ENCODE assay signal across 8 mouse cellular contexts in the genomic region with DNA sequence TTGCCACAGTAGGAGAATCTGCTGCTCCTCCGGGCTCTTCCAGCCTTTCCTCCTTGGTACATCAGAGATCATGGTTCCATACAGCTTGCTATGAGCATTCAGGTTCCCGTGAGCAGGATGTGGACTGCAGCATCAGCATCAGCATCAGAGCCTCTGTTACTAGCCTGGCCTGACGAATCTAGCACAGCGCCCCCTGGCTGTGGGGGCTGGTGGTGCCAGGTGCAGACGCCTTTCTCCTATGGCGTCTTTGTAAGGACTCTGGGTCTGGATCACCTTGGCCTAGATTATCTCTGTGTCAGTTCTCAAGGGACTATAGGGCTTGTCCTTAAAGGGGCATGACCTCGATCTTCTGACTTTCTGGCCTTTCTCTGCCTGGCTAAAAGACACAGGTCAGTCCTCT.
DNase-seq lines count a peak whose midpoint lies in the region; ATAC-seq and TF ChIP-seq lines count a peak whose summit lies in the region.

No protein-coding gene starts in this region.

- H3K27ac ChIP-seq in lung, postnatal 0 days (ENCODE audit: low read length): no peak overlapping the region
- no peak overlapping the region for H3K27ac ChIP-seq in testis, adult 2 months (ENCODE audit: control insufficient read depth, insufficient read depth, low read depth, low read length)

- H3K4me2 ChIP-seq in lung, postnatal 0 days (replicated peaks; ENCODE audit: low read depth, low read length): no peak overlapping the region

- no peak for TF ChIP-seq EP300 in lung, postnatal 0 days (IDR thresholded peaks at IDR 0.05)

- H3K4me3 ChIP-seq in lung, postnatal 0 days (ENCODE audit: low read depth, low read length): no peak overlapping the region
- no peak overlapping the region for H3K4me3 ChIP-seq in testis, adult 2 months (ENCODE audit: control insufficient read depth, low read depth, low read length)

- H3K36me3 ChIP-seq in lung, postnatal 0 days (ENCODE audit: insufficient read depth, low read length): no peaks in the 10 kb centered on the region
- no peaks in the 10 kb centered on the region for H3K36me3 ChIP-seq in testis, adult 2 months (ENCODE audit: control insufficient read depth, insufficient read depth, low read length)

- 35% methylated on average over 7 of the region's 7 CpGs for WGBS in lung, postnatal 0 days

- H3K9me3 ChIP-seq in lung, postnatal 0 days (ENCODE audit: low read length): no peaks in the 10 kb centered on the region

- peak; percentile 73 for TF ChIP-seq CTCF in lung, postnatal 0 days (IDR thresholded peaks at IDR 0.05)
- peak; percentile 96 for TF ChIP-seq CTCF in testis, adult 2 months (IDR thresholded peaks at IDR 0.05; ENCODE audit: control insufficient read depth, insufficient read depth, insufficient replicate concordance, low read depth, low read length)

- DNase-seq in frontal cortex, postnatal 25 days (ENCODE audit: low spot score in 2 of 2): peak; percentile 22 to 27
- DNase-seq in right cerebral cortex, postnatal 14 days: peak; percentile 43
- DNase-seq in right cerebral cortex, postnatal 36 days (ENCODE audit: low spot score in 2 of 2): no peak
- peak; percentile 49 for DNase-seq in cerebellum, adult 9-10 months
- DNase-seq in kidney, adult 9 months: peak; percentile 52
- DNase-seq in lung, postnatal 0 days (ENCODE audit: low spot score): peak; percentile 23

- H3K27me3 ChIP-seq in lung, postnatal 0 days (replicated peaks; ENCODE audit: insufficient read depth, low read length): no peaks in the 10 kb centered on the region
- no peaks in the 10 kb centered on the region for H3K27me3 ChIP-seq in testis, adult 2 months (ENCODE audit: control insufficient read depth, insufficient read depth, low read length)

- no peak for TF ChIP-seq POLR2A in testis, adult 2 months (IDR thresholded peaks at IDR 0.05; ENCODE audit: control insufficient read depth, low read depth, low read length)

- H3K4me1 ChIP-seq in lung, postnatal 0 days (ENCODE audit: insufficient read depth, low read depth, low read length): no peaks in the 10 kb centered on the region
- no peaks in the 10 kb centered on the region for H3K4me1 ChIP-seq in testis, adult 2 months (ENCODE audit: control insufficient read depth, insufficient read depth, low read length)

- no peak overlapping the region for H3K9ac ChIP-seq in lung, postnatal 0 days (replicated peaks; ENCODE audit: low read depth)

- ATAC-seq in frontal cortex, adult (ENCODE audit: low TSS enrichment): no peak
- ATAC-seq in lung, postnatal 0 days: no peak

Comparison
In these comparisons a context has a peak if more than half of its experiments do, and no peak if none do; other contexts are left out.
1. DNase-seq: peak in frontal cortex, postnatal 25 days (2 of 2), right cerebral cortex, postnatal 14 days (single experiment), cerebellum, adult 9-10 months (single experiment), kidney, adult 9 months (single experiment) and lung, postnatal 0 days (single experiment); none in right cerebral cortex, postnatal 36 days (0 of 2).